Mouse (Mus musculus): ENCODE measurements around the gene Ksr2.

GRCm38 (mm10) chr5:117556570-117556969 is 142.8 kb downstream of the Ksr2 start:
- no peak for TF ChIP-seq CTCF (IDR thresholded peaks at IDR 0.05; ENCODE audit: low read depth, low read length)
- no peak for TF ChIP-seq TAL1 (conservative IDR thresholded peaks at IDR 0.05; ENCODE audit: low read depth, low read length)
- no peak for TF ChIP-seq GATA1 (IDR thresholded peaks at IDR 0.05; ENCODE audit: borderline replicate concordance, low read length)

All from G1E (cell line).